Mouse (Mus musculus) urinary bladder, adult 2 months (tissue): ENCODE measurements around the gene Art4. TPM values are rescaled to one million over a fixed set of nuclear protein-coding genes. Genes with fewer than 3 reads are reported as not detected.

ENCODE experiments used
- DNase-seq: peaks from one replicate; pipeline ENCODE4 v3.0.0; 2022; ENCODE audit warnings: low spot score
- polyA plus RNA-seq: library from polyadenylated mRNA; depleted of rRNA; stranded (reverse); fragments of >200 nt; gene quantifications from 2 replicates; pipeline ENCODE4 v1.2.3, GENCODE M21; 2012

Gene Art4
- polyA plus RNA-seq, 1 experiment: 11.8 TPM

GRCm38 (mm10) chr6:136827116-136827515 lies 30.4 kb downstream of the Art4 start:
- DNase-seq: no peak

- DNase-seq: no peak
These were observed 32.5 kb downstream of the Art4 start for GRCm38 (mm10) chr6:136824987-136825386.

GRCm38 (mm10) chr6:136821086-136821485 lies 36.4 kb downstream of the Art4 start:
- no peak for DNase-seq

GRCm38 (mm10) chr6:136820381-136820780 lies 37.2 kb downstream of the Art4 start:
- DNase-seq: no peak

- DNase-seq: no peak
These were observed 40.0 kb downstream of the Art4 start for GRCm38 (mm10) chr6:136817549-136817948.

GRCm38 (mm10) chr6:136816826-136817225 lies 40.7 kb downstream of the Art4 start:
- no peak for DNase-seq

GRCm38 (mm10) chr6:136815381-136815780 lies 42.2 kb downstream of the Art4 start:
- no peak for DNase-seq

- no peak for DNase-seq
These were observed 44.4 kb downstream of the Art4 start for GRCm38 (mm10) chr6:136813117-136813516.

- no peak for DNase-seq
These were observed 46.3 kb downstream of the Art4 start for GRCm38 (mm10) chr6:136811196-136811595.

- DNase-seq: no peak
These were observed 47.9 kb downstream of the Art4 start for GRCm38 (mm10) chr6:136809673-136810072.

- DNase-seq: no peak
These were observed 48.5 kb downstream of the Art4 start for GRCm38 (mm10) chr6:136809077-136809476.

GRCm38 (mm10) chr6:136808631-136809046 lies 48.9 kb downstream of the Art4 start:
- no peak for DNase-seq

GRCm38 (mm10) chr6:136808014-136808417 lies 49.5 kb downstream of the Art4 start, which contains the start of gene H2afj:
TSS of gene H2afj (plus strand) at chr6:136808244.
- DNase-seq: peak; percentile 98

- no peak for DNase-seq
These were observed 50.0 kb downstream of the Art4 start for GRCm38 (mm10) chr6:136807395-136808013.

- DNase-seq: no peak
These were observed 50.7 kb downstream of the Art4 start for GRCm38 (mm10) chr6:136806819-136807218.

GRCm38 (mm10) chr6:136805409-136805775 lies 52.1 kb downstream of the Art4 start:
- no peak for DNase-seq

GRCm38 (mm10) chr6:136804705-136805408 lies 52.7 kb downstream of the Art4 start:
- DNase-seq: no peak

- peak; percentile 93 for DNase-seq
These were observed 53.5 kb downstream of the Art4 start, which contains the start of gene Hist4h4 for GRCm38 (mm10) chr6:136803739-136804633. TSS of gene Hist4h4 (minus strand) at chr6:136804415.

- DNase-seq: no peak
These were observed 54.3 kb downstream of the Art4 start for GRCm38 (mm10) chr6:136803093-136803738.

- no peak for DNase-seq
These were observed 56.3 kb downstream of the Art4 start for GRCm38 (mm10) chr6:136801274-136801673.

- DNase-seq: no peak
These were observed 56.8 kb downstream of the Art4 start for GRCm38 (mm10) chr6:136800710-136801109.
